Mouse (Mus musculus) left cerebral cortex, postnatal 36 days (tissue): ENCODE data around the gene Tap1. TPM values are rescaled to one million over a fixed set of nuclear protein-coding genes. Genes with fewer than 3 reads are reported as not detected.

Source experiments
- DNase-seq, 2 experiments: peaks; one replicate each; pipeline ENCODE4 v3.0.0; 2021 to 2022; ENCODE audit warnings: low spot score in 2 of 2, mixed read lengths in 1 of 2
- intact Hi-C: fragments of 180-260 bp; cut with DNase I; formaldehyde crosslinking; loops from one replicate; pipeline ENCODE4 v1.15.1; 2025
- total RNA-seq, 2 experiments: library from RNA; stranded (reverse); gene quantifications; 2 replicates each; pipeline ENCODE4 v1.2.3; 2021

The Tap1 gene
- total RNA-seq, 2 experiments from 2014 or later, result 1.9 to 2.0 TPM

GRCm38 (mm10) chr17:34174075-34174474 is 13.3 kb upstream of the Tap1 start:
- no peak for DNase-seq
- intact Hi-C loops, result no loop called here

- DNase-seq, result no peak
- intact Hi-C loops, result no loop called here
Measured at GRCm38 (mm10) chr17:34177179-34177578, 10.2 kb upstream of the Tap1 start.

GRCm38 (mm10) chr17:34179019-34179418 is 8.3 kb upstream of the Tap1 start:
- DNase-seq, result no peak
- intact Hi-C loops, result no loop called here

- intact Hi-C loops, result no loop called here
- DNase-seq, result no peak
Measured at GRCm38 (mm10) chr17:34179913-34180859, 7.2 kb upstream of the Tap1 start.

GRCm38 (mm10) chr17:34183564-34184219 is 3.7 kb upstream of the Tap1 start:
- intact Hi-C loops, result no loop called here
- no peak for DNase-seq

- intact Hi-C loops, result no loop called here
- DNase-seq, result no peak
Measured at GRCm38 (mm10) chr17:34185526-34185925, 1.8 kb upstream of the Tap1 start.

DNA sequence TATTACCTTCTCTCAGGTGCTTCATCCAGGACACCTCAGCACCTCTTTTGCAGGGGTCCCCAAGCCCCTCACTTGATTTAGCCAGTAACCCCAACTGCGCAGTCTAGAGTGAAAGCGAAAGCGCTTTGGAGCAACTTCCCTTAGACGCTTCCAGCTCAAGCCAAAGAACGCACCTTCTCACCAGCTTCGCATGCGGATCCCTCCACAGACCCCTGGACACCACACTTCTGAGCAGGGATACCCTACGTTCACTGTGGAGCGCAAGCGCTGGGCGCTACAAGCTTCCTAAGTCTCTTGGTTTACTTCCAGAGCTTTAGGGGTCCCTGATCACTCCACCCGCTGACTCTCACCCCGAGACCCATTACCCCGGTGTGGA is 480 bp upstream of the Tap1 start:
- no peak for DNase-seq
- intact Hi-C loops, result no loop called here

GRCm38 (mm10) chr17:34188010-34188409 is 657 bp downstream of the Tap1 start:
- no peak for DNase-seq
- intact Hi-C loops, result no loop called here

- intact Hi-C loops, result no loop called here
Measured at GRCm38 (mm10) chr17:34188986-34189385, 1.6 kb downstream of the Tap1 start.

GRCm38 (mm10) chr17:34192852-34193251 is 5.5 kb downstream of the Tap1 start:
- no peak for DNase-seq
- intact Hi-C loops, result no loop called here

More at GRCm38 (mm10) chr17:34188986-34189385, 1.6 kb downstream of the Tap1 start:
- no peak for DNase-seq

DNA sequence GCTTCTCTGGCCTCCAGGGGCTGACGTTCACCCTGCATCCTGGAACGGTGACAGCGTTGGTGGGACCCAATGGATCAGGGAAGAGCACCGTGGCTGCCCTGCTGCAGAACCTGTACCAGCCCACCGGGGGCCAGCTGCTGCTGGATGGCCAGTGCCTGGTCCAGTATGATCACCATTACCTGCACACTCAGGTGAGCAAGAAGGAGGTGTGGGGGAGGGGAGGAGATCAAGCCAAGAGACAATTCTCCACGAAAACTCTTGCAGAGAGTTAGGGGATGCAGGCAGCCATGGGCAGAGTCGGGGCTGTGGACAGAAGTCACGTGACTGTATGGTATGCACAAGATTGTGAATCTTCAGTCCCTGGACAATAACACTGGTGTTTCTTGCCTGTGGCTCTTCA is 6.1 kb downstream of the Tap1 start:
- intact Hi-C loops, result no loop called here
- DNase-seq, result no peak

DNA sequence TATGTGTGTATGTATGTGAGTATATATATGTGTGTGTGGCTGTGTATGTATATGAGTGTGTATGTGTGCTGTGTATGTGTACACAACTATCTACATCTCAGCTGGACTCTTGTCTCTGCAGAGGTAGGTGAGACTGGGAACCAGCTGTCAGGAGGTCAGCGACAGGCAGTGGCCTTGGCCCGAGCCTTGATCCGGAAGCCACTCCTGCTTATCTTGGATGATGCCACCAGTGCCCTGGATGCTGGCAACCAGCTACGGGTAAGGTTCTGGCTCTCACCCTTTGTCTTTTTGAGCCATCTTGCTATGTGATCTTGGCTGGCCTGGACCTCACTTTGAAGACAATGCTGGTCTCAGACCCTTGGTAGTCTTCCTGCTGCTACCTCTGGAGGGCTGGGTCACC is 7.4 kb downstream of the Tap1 start:
- DNase-seq, result no peak
- intact Hi-C loops, result no loop called here

DNA sequence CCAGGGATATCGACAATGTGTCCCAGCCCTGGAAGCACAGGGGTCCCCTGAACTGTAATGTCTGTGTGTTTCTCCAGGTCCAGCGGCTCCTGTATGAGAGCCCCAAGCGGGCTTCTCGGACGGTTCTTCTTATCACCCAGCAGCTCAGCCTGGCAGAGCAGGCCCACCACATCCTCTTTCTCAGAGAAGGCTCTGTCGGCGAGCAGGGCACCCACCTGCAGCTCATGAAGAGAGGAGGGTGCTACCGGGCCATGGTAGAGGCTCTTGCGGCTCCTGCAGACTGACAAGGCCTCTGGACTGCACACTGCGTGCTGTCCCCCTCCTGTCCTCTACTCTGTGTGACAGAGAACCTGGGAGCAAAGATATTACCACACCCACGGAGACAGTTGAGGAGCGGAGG is 9.1 kb downstream of the Tap1 start:
- DNase-seq, result no peak
- intact Hi-C loops, result no loop called here

GRCm38 (mm10) chr17:34196941-34197894 is 9.9 kb downstream of the Tap1 start, which contains the start of gene Psmb8:
Gene Psmb8 (plus strand): TSS chr17:34197721.
- intact Hi-C loops, result no loop called here
- DNase-seq, result peak; percentile 72 to 85

DNA sequence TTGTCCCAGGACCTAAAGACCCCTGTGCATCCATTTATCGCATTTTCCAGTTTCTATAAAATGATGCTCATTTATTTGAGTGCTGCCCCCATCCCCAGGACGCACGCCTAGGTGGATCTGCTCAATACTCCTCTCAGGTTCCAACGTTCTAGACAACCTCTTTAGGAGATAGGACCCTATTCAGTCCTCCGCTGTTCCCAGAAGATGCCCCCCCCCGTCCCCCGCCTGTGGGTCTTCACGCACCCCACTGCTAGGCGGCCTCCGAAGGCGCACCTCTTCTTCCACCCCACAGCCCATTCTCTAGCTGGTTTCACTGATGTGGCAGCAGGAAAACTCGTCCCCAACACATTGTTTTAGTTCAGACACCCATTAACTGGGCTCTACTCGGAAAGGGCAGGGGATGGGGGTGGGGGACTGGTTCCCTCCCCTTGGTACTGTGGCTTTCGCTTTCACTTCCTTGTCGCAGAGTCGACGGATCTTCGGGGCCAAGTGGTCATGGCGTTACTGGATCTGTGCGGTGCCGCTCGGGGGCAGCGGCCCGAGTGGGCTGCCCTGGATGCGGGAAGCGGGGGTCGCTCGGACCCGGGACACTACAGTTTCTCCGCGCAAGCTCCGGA is 10.7 kb downstream of the Tap1 start:
- intact Hi-C loops, result no loop called here
- no peak for DNase-seq

- intact Hi-C loops, result no loop called here
- no peak for DNase-seq
Measured at GRCm38 (mm10) chr17:34198521-34198912, 11.2 kb downstream of the Tap1 start.

DNA sequence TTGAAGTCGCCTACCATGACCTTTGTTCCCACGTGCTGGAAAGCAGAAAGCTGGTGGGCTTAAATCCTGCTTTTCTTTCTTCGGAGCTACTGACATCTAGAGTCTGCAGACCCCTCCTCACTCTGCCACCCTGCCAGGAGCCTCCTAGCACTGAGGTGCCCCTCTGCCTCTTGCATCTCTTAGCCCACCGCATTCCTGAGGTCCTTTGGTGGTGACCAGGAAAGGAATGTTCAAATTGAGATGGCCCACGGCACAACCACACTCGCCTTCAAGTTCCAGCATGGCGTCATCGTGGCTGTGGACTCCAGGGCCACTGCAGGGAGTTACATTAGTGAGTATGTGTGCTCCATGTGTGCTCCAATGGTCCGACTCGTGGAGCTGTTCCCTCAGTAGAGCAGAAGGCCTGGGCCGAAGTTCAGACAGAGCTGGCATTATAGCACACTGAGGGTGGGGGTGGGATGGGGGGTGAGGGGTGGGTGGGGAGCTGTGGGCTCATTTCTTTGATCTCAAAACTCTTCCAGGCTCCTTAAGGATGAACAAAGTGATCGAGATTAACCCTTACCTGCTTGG is 11.8 kb downstream of the Tap1 start:
- intact Hi-C loops, result no loop called here
- DNase-seq, result no peak

GRCm38 (mm10) chr17:34200047-34200446 is 12.7 kb downstream of the Tap1 start:
- intact Hi-C loops, result no loop called here
- DNase-seq, result no peak
